Mouse (Mus musculus) kidney, postnatal 0 days (tissue): ENCODE data around the gene Eme1. TPM values are rescaled to one million over a fixed set of nuclear protein-coding genes. Genes with fewer than 3 reads are reported as not detected.
"Not testable (repeated sequence)": the region's sequence is repeated elsewhere in the genome, so short reads cannot be mapped to it uniquely, and the experiment has no call there.

ENCODE experiments used
- ATAC-seq: fragments of 200-750 bp; cut with Nextera tagmentation; replicated peaks from 2 replicates; pipeline ENCODE4 v1.8.0; 2017; ENCODE audit warnings: low read depth, moderate number of reproducible peaks, moderate TSS enrichment, moderate library complexity; ENCODE audit not compliant: low FRiP score
- DNase-seq: peaks from one replicate; pipeline ENCODE4 v3.0.0-alpha.2; 2016; ENCODE audit warnings: low spot score
- H3K27ac ChIP-seq: fragments of 300-500 bp; sonication (generic); 2 replicates; pipeline ENCODE4 v1.5.1; 2014; ENCODE audit warnings: mild to moderate bottlenecking
- H3K27me3 ChIP-seq: fragments of 300-500 bp; sonication (generic); 2 replicates; pipeline ENCODE4 v1.6.1; 2014; ENCODE audit warnings: low read length, mixed read lengths; ENCODE audit not compliant: insufficient read depth
- H3K36me3 ChIP-seq: fragments of 300-500 bp; sonication (generic); 2 replicates; pipeline ENCODE4 v1.6.1; 2014; ENCODE audit warnings: low read length, mixed read lengths; ENCODE audit not compliant: insufficient read depth
- H3K4me1 ChIP-seq: fragments of 300-500 bp; sonication (generic); replicated peaks from 2 replicates; pipeline ENCODE4 v1.6.1; 2014; ENCODE audit warnings: antibody characterized with exemption, low read length, mixed read lengths; ENCODE audit not compliant: insufficient read depth
- H3K4me2 ChIP-seq: fragments of 300-500 bp; sonication (generic); 2 replicates; pipeline ENCODE4 v1.6.1; 2014; ENCODE audit warnings: mild to moderate bottlenecking, low read length, moderate library complexity, mixed read lengths
- H3K4me3 ChIP-seq: fragments of 300-500 bp; sonication (generic); replicated peaks from 2 replicates; pipeline ENCODE4 v1.5.1; 2014; ENCODE audit warnings: low read depth, low read length
- H3K9ac ChIP-seq: fragments of 300-500 bp; sonication (generic); 2 replicates; pipeline ENCODE4 v1.6.1; 2014; ENCODE audit warnings: low read depth, low read length
- H3K9me3 ChIP-seq: fragments of 300-500 bp; sonication (generic); replicated peaks from 2 replicates; pipeline ENCODE4 v1.6.1; 2016; ENCODE audit warnings: low read length, inconsistent platforms, mixed read lengths
- CTCF ChIP-seq: IDR thresholded peaks from 2 replicates; pipeline ENCODE4 v1.5.1; 2016; ENCODE audit warnings: antibody characterized with exemption, low read depth, mild to moderate bottlenecking, moderate library complexity
- WGBS: fragments of 180-500 bp; shearing (Covaris S2); extraction: QIAGEN DNeasy Blood & Tissue Kit; methylation state at CpG from one replicate; pipeline ENCODE4 v1.1.7; 2014; 5-methylcytosine and 5-hydroxymethylcytosine counted together
- polyA plus RNA-seq: library from polyadenylated mRNA; unstranded; fragments of >200 nt; fragmentation: Nextera tagmentation; extraction: Ambion mirVana; gene quantifications from 2 replicates; pipeline ENCODE4 v1.2.1, GENCODE M21; 2015

The Eme1 gene
- polyA plus RNA-seq, 1 experiment from 2014 or later: 7.9 TPM

- Histone ChIP-seq H3K9ac (no peak overlapping the region), H3K4me1 (0 out of 2 replicates have a peak, but pooled peaks cover 7% of the 10 kb centered on the region), H3K27ac (no peak overlapping the region), H3K9me3 (no peaks in the 10 kb centered on the region), H3K36me3 (no peaks in the 10 kb centered on the region), H3K27me3 (no peaks in the 10 kb centered on the region), H3K4me2 (no peak overlapping the region), H3K4me3 (no peak overlapping the region)
- ATAC-seq (no peak), DNase-seq (no peak)
- TF ChIP-seq CTCF: peak; percentile 31; the same call in 1 of the 2 replicates
- WGBS: 97% methylated on average over 2 of the region's 2 CpGs
Measured at GRCm38 (mm10) chr11:94697140-94697539, 43.4 kb upstream of the Eme1 start.

GRCm38 (mm10) chr11:94695508-94695907 is 41.7 kb upstream of the Eme1 start:
- Histone ChIP-seq H3K9me3 (no peaks in the 10 kb centered on the region), H3K36me3 (no peaks in the 10 kb centered on the region), H3K27ac (0 out of 2 replicates have a peak overlapping the region, but pooled peaks have one; percentile 0), H3K27me3 (no peaks in the 10 kb centered on the region), H3K4me2 (no peak overlapping the region), H3K4me3 (no peak overlapping the region), H3K9ac (no peak overlapping the region), H3K4me1 (no peaks in the 10 kb centered on the region)
- no peak for TF ChIP-seq CTCF
- DNase-seq: no peak
- ATAC-seq: no peak
- WGBS: 49% methylated on average over 6 of the region's 6 CpGs

GRCm38 (mm10) chr11:94692502-94692901 is 38.7 kb upstream of the Eme1 start:
- H3K4me1 ChIP-seq, DNase-seq, H3K4me2 ChIP-seq, H3K27ac ChIP-seq, H3K9ac ChIP-seq, H3K4me3 ChIP-seq, H3K9me3 ChIP-seq, ATAC-seq, H3K36me3 ChIP-seq, H3K27me3 ChIP-seq: not testable (repeated sequence)

GRCm38 (mm10) chr11:94687178-94687577 is 33.4 kb upstream of the Eme1 start:
- no peak for ATAC-seq
- Histone ChIP-seq H3K4me1 (no peaks in the 10 kb centered on the region), H3K27ac (no peak overlapping the region), H3K4me2 (no peak overlapping the region), H3K27me3 (no peaks in the 10 kb centered on the region), H3K4me3 (no peak overlapping the region), H3K9ac (no peak overlapping the region), H3K9me3 (no peaks in the 10 kb centered on the region), H3K36me3 (no peaks in the 10 kb centered on the region)
- no peak for DNase-seq
- WGBS: 79% methylated on average over 6 of the region's 6 CpGs
- TF ChIP-seq CTCF: no peak

GRCm38 (mm10) chr11:94682427-94682826 is 28.7 kb upstream of the Eme1 start:
- Histone ChIP-seq H3K9ac (no peak overlapping the region), H3K4me3 (no peak overlapping the region), H3K27me3 (no peaks in the 10 kb centered on the region), H3K4me1 (0 out of 2 replicates have a peak, but pooled peaks cover 2% of the 10 kb centered on the region), H3K4me2 (no peak overlapping the region), H3K9me3 (no peaks in the 10 kb centered on the region), H3K36me3 (no peaks in the 10 kb centered on the region), H3K27ac (no peak overlapping the region)
- WGBS: 82% methylated on average over 7 of the region's 7 CpGs
- no peak for DNase-seq
- no peak for ATAC-seq
- no peak for TF ChIP-seq CTCF

GRCm38 (mm10) chr11:94681640-94682039 is 27.9 kb upstream of the Eme1 start:
- 76% methylated on average over 4 of the region's 4 CpGs for WGBS
- ATAC-seq: no peak
- no peaks in the 10 kb centered on the region for H3K9me3 ChIP-seq
- H3K4me1 ChIP-seq: 0 out of 2 replicates have a peak, but pooled peaks cover 2% of the 10 kb centered on the region
- no peak overlapping the region for H3K4me3 ChIP-seq
- no peak overlapping the region for H3K9ac ChIP-seq
- H3K36me3 ChIP-seq: no peaks in the 10 kb centered on the region
- no peak for TF ChIP-seq CTCF
- H3K27ac ChIP-seq: no peak overlapping the region
- no peaks in the 10 kb centered on the region for H3K27me3 ChIP-seq
- no peak for DNase-seq
- H3K4me2 ChIP-seq: no peak overlapping the region

- Histone ChIP-seq H3K4me2 (no peak overlapping the region), H3K9ac (no peak overlapping the region), H3K4me1 (peaks cover 11% of the 10 kb centered on the region), H3K36me3 (no peaks in the 10 kb centered on the region), H3K9me3 (no peaks in the 10 kb centered on the region), H3K27me3 (no peaks in the 10 kb centered on the region), H3K27ac (no peak overlapping the region), H3K4me3 (no peak overlapping the region)
- peak; percentile 25; the same call in 1 of the 2 replicates for TF ChIP-seq CTCF
- DNase-seq (no peak), ATAC-seq (no peak)
Measured at GRCm38 (mm10) chr11:94680639-94681038, 26.9 kb upstream of the Eme1 start.
